Mouse (Mus musculus) ES-Bruce4 (cell line): Measurements from ENCODE around the gene Rdh1.

Experiments used
- EP300 ChIP-seq: IDR thresholded peaks from 2 replicates; pipeline ENCODE4 v1.6.1; 2011; ENCODE audit warnings: low read depth, low read length; ENCODE audit not compliant: insufficient read depth
- POLR2A ChIP-seq: IDR thresholded peaks from one replicate; pipeline ENCODE4 v1.8.1; 2011; ENCODE audit warnings: low read length; ENCODE audit not compliant: insufficient read depth

DNA sequence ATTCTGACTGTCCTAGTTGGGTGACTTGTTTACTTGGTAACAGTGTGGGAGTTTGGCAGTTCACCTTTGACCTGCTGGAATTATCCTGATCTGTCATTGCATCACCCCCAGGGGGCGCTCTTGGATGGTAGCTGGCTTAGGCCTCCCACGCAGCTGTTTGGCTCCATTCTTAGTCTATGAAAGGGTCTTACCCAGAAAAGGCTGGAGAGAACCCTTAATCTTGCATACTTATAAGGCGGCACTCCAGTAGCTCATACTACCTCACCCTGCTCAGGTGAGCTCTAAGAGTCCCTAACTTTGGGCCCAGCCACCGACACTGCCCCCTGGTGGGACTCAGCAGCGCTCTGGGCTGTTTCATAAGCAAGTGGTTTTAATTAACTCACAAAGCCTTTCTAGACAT, 14.9 kb upstream of the Rdh1 start:
- TF ChIP-seq POLR2A (no peak), EP300 (no peak)
